Mouse (Mus musculus) ovary, postnatal 10 days (tissue): Measurements from ENCODE around the gene Xpnpep1.

ENCODE experiments used
- DNase-seq: peaks from one replicate; pipeline ENCODE4 v3.0.0; 2022; ENCODE audit warnings: low spot score

The Xpnpep1 gene

GRCm38 (mm10) chr19:53064972-53065361 is 25.0 kb upstream of the Xpnpep1 start:
- DNase-seq = no peak

DNA sequence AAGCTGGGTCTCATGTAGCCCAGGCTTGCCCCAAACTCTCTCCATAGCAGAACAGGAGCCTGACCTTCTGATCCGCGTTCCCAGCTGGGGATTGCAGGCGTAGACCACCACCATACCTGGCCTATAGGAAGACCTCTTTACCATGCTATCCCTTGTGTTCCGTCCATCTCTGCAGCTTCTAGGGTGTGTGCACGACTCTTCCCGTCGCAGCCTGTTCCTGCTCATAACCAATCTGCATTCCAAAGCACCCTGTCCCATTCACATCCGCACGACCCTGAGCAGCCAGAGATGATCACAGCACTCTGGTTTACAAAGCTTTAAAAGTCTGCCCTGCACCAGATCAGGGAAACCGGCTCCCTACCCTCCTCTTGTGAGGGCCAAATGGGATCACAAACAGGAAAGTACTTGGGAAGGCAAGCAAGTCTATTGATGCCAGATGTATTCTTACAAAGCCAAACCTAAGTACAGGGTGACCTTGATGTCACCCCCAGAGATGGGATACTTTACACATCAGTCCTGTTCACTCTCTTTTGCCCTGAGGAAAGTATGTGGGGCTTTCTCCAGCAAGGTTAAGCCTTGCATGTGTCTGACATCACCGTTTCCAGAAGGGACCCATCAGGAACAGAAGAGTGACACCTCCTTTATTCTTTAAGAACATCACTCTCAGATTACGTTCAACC is 24.4 kb upstream of the Xpnpep1 start:
- DNase-seq = no peak

GRCm38 (mm10) chr19:53062046-53062445 is 22.0 kb upstream of the Xpnpep1 start:
- DNase-seq = no peak

GRCm38 (mm10) chr19:53059344-53060111 is 19.5 kb upstream of the Xpnpep1 start:
- no peak for DNase-seq

DNA sequence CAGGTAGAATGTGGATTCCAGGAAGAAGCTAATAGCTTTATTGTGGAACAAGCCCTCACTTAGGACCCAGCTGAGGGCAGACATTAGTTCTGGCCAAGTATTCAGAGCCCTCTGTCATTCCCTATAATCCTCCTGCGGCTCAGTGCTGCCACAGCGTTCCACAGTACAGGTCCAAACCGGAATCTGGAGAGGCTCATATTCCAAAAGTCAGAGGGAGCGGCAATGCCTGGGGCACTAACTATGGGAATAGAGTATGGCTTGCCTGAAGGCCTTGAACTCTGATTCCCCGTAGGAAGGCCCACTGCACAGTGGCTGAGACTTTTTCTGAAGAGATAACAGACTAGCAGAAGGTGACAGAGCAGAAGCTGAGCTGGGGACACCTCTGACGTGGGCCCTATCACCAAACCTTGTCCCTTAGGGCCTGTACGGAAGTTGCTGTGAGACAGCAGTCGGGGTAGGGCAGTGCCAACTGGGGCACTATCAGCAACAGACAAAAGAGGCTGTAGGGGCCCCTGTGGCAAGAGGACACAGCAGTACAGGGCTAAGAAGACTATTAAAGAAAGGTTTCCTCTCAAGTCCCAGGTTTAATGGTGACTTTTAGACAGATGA is 18.8 kb upstream of the Xpnpep1 start:
- DNase-seq = no peak

GRCm38 (mm10) chr19:53057980-53058725 is 18.1 kb upstream of the Xpnpep1 start:
- DNase-seq = no peak

DNA sequence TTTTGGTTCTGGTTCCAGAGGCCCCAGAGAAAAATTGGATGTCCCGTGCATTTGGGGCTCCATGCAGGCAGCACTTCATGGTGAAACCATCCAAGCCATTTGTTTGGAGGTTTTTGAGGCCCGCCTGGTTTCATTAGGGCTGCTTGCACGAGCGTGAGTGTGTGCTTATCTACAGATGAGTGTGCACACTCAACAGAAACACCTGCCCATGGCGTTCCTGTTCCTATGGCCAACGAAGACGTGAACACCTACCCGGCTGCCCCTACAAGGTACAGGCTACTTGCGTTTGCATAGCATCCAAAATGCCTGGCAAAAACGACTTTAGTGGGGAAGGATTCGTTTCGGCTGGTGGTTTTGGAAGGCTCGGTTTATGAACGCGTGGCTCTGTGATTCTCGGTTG is 13.3 kb upstream of the Xpnpep1 start:
- DNase-seq = no peak

GRCm38 (mm10) chr19:53052031-53052670 is 12.1 kb upstream of the Xpnpep1 start:
- no peak for DNase-seq

DNA sequence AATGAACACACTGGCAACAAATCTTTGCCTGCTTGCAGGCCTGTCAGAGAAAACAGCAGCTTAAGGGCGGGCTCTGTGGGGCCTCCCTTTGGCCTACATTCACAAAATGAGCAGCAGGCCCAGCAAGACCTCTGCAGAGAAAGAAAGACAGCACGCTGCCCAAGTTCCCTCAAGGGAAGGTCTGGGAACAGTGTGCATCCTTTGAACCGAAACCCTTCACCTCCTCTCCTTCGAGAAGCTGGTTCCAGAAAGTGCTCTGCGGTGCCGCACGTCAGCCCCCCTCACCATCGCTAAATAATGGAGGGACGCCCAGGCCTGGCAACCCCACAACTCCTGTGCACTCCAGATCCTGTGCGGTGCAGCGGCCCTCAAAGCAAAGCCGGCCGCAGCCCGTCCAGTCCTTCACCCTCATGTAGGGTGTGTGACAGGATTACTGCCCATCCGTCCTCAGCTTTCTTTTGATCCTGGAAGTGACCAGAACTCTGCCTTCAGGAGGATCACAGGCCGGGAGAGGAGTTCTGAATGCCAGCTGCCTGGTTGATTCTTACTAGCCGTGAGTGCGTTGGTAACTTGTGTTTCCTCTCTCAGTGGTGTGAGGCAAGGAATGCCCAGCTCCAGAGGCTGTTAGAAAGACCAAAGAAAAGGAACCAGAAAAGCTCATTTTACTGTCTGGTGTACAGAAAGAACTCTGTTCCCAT is 11.4 kb upstream of the Xpnpep1 start:
- no peak for DNase-seq

DNA sequence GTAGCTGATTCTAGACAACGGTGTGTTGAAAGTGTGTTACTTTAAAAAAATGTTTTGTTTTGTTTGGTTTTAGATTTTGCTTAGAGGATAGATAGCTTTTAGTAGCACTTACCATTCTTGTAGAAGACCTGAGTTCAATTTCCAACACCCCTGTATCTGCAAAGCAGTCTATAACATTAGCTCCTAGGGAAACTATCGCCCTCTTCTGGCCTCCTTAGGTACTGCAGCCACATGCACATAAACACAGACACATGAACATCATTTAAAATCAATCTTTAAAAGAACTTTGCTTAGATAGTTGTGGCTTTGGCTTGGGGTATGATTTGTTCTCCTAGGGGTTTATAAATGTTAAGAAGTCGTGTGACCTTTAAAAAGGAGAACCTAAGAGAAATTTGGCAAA is 10.1 kb upstream of the Xpnpep1 start:
- no peak for DNase-seq

- DNase-seq = no peak
Measured at GRCm38 (mm10) chr19:53047208-53047607, 7.2 kb upstream of the Xpnpep1 start.

DNA sequence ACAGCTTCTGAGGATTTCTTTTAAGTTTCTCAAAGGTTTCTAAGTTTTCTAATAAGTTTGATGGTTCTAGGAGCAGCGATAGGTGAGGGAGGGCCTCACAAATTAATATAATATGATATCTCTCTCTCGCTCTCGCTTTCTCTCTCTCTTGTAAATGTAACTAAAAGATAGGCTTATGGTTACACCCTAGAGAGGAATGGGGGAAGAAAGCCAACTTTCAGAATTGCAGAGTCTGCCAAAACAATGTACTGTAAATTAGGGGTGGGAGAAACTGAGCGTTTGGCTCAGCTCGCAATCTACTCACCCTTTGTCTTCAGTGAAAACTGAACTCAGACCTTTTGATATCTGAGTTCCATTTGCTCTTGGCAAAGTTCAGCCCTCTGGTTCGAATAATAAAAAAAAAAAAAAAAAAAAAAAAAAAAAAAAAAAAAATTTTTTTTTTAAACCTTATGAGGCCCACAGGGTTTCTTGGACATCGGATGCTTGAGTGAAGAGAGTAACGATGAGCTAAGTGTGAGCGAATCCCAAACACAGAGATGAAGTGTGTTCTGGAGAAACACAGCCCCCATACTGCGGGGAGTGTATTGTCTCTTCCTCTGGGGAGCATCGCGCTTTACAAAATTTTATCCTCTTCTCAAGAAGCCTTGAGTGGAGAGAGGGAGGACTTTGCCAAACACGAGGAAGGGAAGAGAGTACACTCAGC is 3.6 kb upstream of the Xpnpep1 start:
- no peak for DNase-seq

DNA sequence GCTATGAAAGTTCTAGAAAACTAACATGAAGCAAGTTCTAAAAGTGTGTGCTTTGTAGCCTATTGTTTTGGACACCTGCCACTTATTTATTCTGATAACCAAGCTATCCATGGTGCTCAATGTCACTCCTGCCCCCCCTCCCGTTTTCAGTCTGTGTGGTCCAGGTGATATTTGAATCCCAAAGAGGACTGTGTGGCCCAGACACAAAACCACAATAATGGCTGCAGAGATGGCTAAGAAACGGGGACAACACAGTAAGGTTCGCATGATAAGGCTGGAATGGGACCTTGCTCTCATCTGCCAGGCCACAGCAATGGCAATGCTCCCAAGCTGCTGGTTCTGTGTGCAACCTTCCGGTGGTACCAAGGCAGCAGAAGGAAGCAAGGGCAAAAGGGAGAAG is 1.6 kb upstream of the Xpnpep1 start:
- DNase-seq = no peak

DNA sequence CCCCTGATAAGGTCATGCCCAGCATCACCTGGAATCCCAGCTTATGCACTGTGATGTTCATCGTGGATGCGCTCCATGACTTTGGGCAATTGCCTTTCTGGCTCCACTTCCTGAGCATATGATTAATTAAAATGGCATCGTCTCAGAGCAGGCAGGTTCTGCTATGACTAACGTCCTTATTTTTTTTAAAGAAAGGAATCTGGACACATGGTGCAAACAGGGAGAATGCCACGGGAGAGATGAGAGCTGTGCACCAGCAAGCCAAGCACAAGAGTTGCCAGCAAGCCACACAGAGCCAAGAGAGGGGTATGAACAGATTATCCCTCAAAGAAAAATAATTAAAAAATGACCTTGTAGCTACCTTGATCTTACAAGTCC is 1.1 kb upstream of the Xpnpep1 start:
- DNase-seq = no peak

DNA sequence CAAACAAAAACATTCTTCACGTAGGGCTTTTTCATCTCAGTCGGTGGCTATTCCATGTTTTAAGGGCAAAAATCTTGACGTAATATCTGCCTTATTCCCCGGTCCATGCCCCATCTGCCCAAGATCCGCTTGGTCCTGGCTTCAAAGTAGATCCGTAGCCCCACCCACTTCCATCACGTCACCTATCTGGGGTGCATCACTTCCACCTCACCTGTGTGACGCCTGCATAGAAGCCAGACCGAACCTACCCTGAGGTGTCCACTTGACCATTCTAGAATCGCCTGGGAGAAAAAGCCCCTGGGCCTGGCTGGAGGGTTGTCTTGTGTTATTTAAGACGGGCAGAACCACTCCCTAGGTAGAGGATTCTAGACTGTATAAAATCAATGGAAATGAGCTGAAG is 924 bp downstream of the Xpnpep1 start:
- DNase-seq = no peak

- DNase-seq = peak; percentile 95
Measured at GRCm38 (mm10) chr19:53038435-53038938, 1.5 kb downstream of the Xpnpep1 start.

DNA sequence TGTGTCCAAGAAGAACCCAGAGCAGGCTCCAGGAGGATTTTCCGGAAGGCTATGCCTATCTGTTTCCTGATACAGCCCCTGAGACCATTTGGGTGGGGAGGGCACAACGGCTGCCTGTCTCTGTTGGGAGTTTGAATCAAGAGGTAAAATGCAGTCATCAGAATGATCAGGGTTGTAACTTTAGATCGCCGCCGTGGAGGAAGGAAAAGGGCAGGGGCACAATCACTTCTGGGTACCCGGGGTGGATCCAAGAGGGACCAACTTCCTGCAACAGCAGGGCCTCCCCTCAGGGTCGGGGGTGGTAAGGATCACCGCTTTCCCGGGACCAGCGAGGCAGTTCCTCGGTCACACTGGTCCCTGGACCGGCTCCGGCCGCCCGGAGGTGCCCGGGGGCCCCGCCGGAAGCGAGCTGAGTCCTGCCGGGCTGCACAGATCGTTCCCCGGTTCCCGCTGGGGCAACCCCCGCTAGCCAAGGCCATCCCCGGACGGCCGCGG is 2.0 kb downstream of the Xpnpep1 start:
- DNase-seq = no peak

GRCm38 (mm10) chr19:53033159-53033943 is 6.7 kb downstream of the Xpnpep1 start:
- DNase-seq = no peak

GRCm38 (mm10) chr19:53032647-53033046 is 7.4 kb downstream of the Xpnpep1 start:
- no peak for DNase-seq

GRCm38 (mm10) chr19:53031957-53032371 is 8.1 kb downstream of the Xpnpep1 start:
- DNase-seq = no peak
